Mouse (Mus musculus) ES-Bruce4 (cell line): ENCODE data around the gene Tspan3. TPM values are rescaled to one million over a fixed set of nuclear protein-coding genes. Genes with fewer than 3 reads are reported as not detected.

Experiments used
- H3K27ac ChIP-seq: 2 replicates; pipeline ENCODE4 v1.5.1; 2012; ENCODE audit warnings: low read length, inconsistent platforms; ENCODE audit not compliant: insufficient read depth
- H3K27me3 ChIP-seq: 2 replicates; pipeline ENCODE4 v1.6.1; 2012; ENCODE audit warnings: mild to moderate bottlenecking, low read length, inconsistent platforms; ENCODE audit not compliant: control insufficient read depth, poor library complexity, insufficient read depth, severe bottlenecking
- H3K36me3 ChIP-seq: 2 replicates; pipeline ENCODE4 v1.6.1; 2012; ENCODE audit warnings: inconsistent platforms, mild to moderate bottlenecking, low read length, moderate library complexity; ENCODE audit not compliant: control insufficient read depth, poor library complexity, insufficient read depth, severe bottlenecking
- H3K4me1 ChIP-seq: one replicate; pipeline ENCODE4 v1.8.1; 2011; ENCODE audit warnings: low read length; ENCODE audit not compliant: control insufficient read depth, insufficient read depth
- H3K4me3 ChIP-seq: 2 replicates; pipeline ENCODE4 v1.5.1; 2011; ENCODE audit warnings: low read depth, mild to moderate bottlenecking, low read length
- H3K9ac ChIP-seq: 2 replicates; pipeline ENCODE4 v1.6.1; 2012; ENCODE audit warnings: low read depth, mild to moderate bottlenecking, inconsistent platforms; ENCODE audit not compliant: poor library complexity, severe bottlenecking
- H3K9me3 ChIP-seq: replicated peaks from 2 replicates; pipeline ENCODE4 v1.6.1; 2012; ENCODE audit warnings: mild to moderate bottlenecking, low read length, inconsistent platforms; ENCODE audit not compliant: control insufficient read depth, poor library complexity, insufficient read depth, severe bottlenecking
- CTCF ChIP-seq: IDR thresholded peaks from one replicate; pipeline ENCODE4 v1.8.1; 2011; ENCODE audit warnings: low read depth, low read length
- EP300 ChIP-seq: IDR thresholded peaks from 2 replicates; pipeline ENCODE4 v1.6.1; 2011; ENCODE audit warnings: low read depth, low read length; ENCODE audit not compliant: insufficient read depth
- POLR2A ChIP-seq: IDR thresholded peaks from one replicate; pipeline ENCODE4 v1.8.1; 2011; ENCODE audit warnings: low read length; ENCODE audit not compliant: insufficient read depth
- polyA plus RNA-seq: library from polyadenylated mRNA; stranded (reverse); fragments of >200 nt; gene quantifications from 2 replicates; pipeline ENCODE4 v1.2.4, GENCODE M21; 2011; ENCODE audit warnings: low read depth; ENCODE audit not compliant: missing spikeins, insufficient read depth, insufficient read length

Gene Tspan3
- polyA plus RNA-seq, 1 experiment: 91.2 TPM

- no peak overlapping the region for H3K9ac ChIP-seq
- H3K36me3 ChIP-seq: no peaks in the 10 kb centered on the region
- H3K27ac ChIP-seq: no peak overlapping the region
- no peaks in the 10 kb centered on the region for H3K27me3 ChIP-seq
- no peaks in the 10 kb centered on the region for H3K9me3 ChIP-seq
- no peak overlapping the region for H3K4me3 ChIP-seq
- H3K4me1 ChIP-seq: no peaks in the 10 kb centered on the region
- TF ChIP-seq POLR2A: no peak
- no peak for TF ChIP-seq CTCF
- no peak for TF ChIP-seq EP300
Observed at GRCm38 (mm10) chr9:56180118-56180781, 15.0 kb upstream of the Tspan3 start.

- Histone ChIP-seq H3K4me3 (no peak overlapping the region), H3K4me1 (no peaks in the 10 kb centered on the region), H3K9me3 (no peaks in the 10 kb centered on the region)
Observed at GRCm38 (mm10) chr9:56179416-56180117, 14.3 kb upstream of the Tspan3 start.

GRCm38 (mm10) chr9:56177354-56177753 lies 12.1 kb upstream of the Tspan3 start:
- Histone ChIP-seq H3K4me1 (no peaks in the 10 kb centered on the region), H3K36me3 (no peaks in the 10 kb centered on the region), H3K4me3 (no peak overlapping the region), H3K27me3 (no peaks in the 10 kb centered on the region), H3K27ac (no peak overlapping the region), H3K9me3 (no peaks in the 10 kb centered on the region), H3K9ac (no peak overlapping the region)
- TF ChIP-seq CTCF (no peak), EP300 (no peak), POLR2A (no peak)

More at GRCm38 (mm10) chr9:56179416-56180117, 14.3 kb upstream of the Tspan3 start:
- Histone ChIP-seq H3K27me3 (no peaks in the 10 kb centered on the region), H3K9ac (no peak overlapping the region), H3K36me3 (no peaks in the 10 kb centered on the region), H3K27ac (no peak overlapping the region)
- TF ChIP-seq EP300 (no peak), CTCF (peak; percentile 52), POLR2A (no peak)

- Histone ChIP-seq H3K4me1 (no peaks in the 10 kb centered on the region), H3K9ac (no peak overlapping the region), H3K27me3 (no peaks in the 10 kb centered on the region)
Observed at GRCm38 (mm10) chr9:56175316-56175715, 10.0 kb upstream of the Tspan3 start.

GRCm38 (mm10) chr9:56167690-56168089 lies 2.4 kb upstream of the Tspan3 start:
- Histone ChIP-seq H3K9ac (no peak overlapping the region), H3K36me3 (no peaks in the 10 kb centered on the region), H3K27me3 (no peaks in the 10 kb centered on the region), H3K27ac (no peak overlapping the region), H3K4me3 (no peak overlapping the region), H3K4me1 (no peaks in the 10 kb centered on the region), H3K9me3 (no peaks in the 10 kb centered on the region)
- TF ChIP-seq CTCF (no peak), POLR2A (no peak), EP300 (no peak)

More at GRCm38 (mm10) chr9:56175316-56175715, 10.0 kb upstream of the Tspan3 start:
- no peaks in the 10 kb centered on the region for H3K9me3 ChIP-seq
- TF ChIP-seq CTCF (no peak), POLR2A (no peak), EP300 (no peak)
- no peak overlapping the region for H3K4me3 ChIP-seq
- no peaks in the 10 kb centered on the region for H3K36me3 ChIP-seq
- H3K27ac ChIP-seq: no peak overlapping the region

- H3K4me1 ChIP-seq: no peaks in the 10 kb centered on the region
- no peak overlapping the region for H3K9ac ChIP-seq
- no peaks in the 10 kb centered on the region for H3K27me3 ChIP-seq
- H3K36me3 ChIP-seq: no peaks in the 10 kb centered on the region
- TF ChIP-seq POLR2A (no peak), EP300 (no peak), CTCF (no peak)
- H3K9me3 ChIP-seq: no peaks in the 10 kb centered on the region
- H3K4me3 ChIP-seq: no peak overlapping the region
- no peak overlapping the region for H3K27ac ChIP-seq
Observed at GRCm38 (mm10) chr9:56166161-56166560, 884 bp upstream of the Tspan3 start.
